28 mouse cellular contexts compared by ENCODE assay signal in genomic region chr4:50106557-50106956, GRCm38 (mm10).
"Had no signal": no experiment of that assay in that cellular context is flagged by ENCODE, and none has a peak within 500 bp of the region (broad histone marks: within the 10 kb centered on the region; RNA-seq: fewer than 3 reads in every experiment).

No protein-coding gene starts in this region.

- DNase-seq: gastrocnemius, adult 2 months; gastrocnemius, postnatal 10 days; gastrocnemius, postnatal 36 days; heart, adult 11 months; heart, adult 2 months; heart, postnatal 14 days; heart, postnatal 36 days; kidney, adult 18-20 months; kidney, adult 8-10 months; kidney, postnatal 14 days; kidney, postnatal 36 days; layer of hippocampus, adult 9-11 months; layer of hippocampus, postnatal 36 days; left cerebral cortex, postnatal 4 days had no signal

- H3K4me1 ChIP-seq: heart, embryonic 13.5 days; heart, embryonic 15.5 days; hindbrain, embryonic 10.5 days; hindbrain, embryonic 12.5 days; intestine, embryonic 15.5 days; limb, embryonic 13.5 days; limb, embryonic 15.5 days; liver, embryonic 12.5 days had no signal

- H3K27ac ChIP-seq: gastrocnemius, adult 2 months; heart, adult 2 months; heart, embryonic 13.5 days; heart, embryonic 15.5 days; hindbrain, embryonic 10.5 days; hindbrain, embryonic 12.5 days; hindbrain, embryonic 14.5 days; intestine, embryonic 15.5 days; kidney, postnatal 0 days; limb, embryonic 13.5 days; limb, embryonic 15.5 days; liver, embryonic 12.5 days had no signal

- H3K36me3 ChIP-seq: heart, embryonic 13.5 days; heart, embryonic 15.5 days; hindbrain, embryonic 10.5 days; hindbrain, embryonic 12.5 days; intestine, embryonic 15.5 days; limb, embryonic 13.5 days; limb, embryonic 15.5 days; liver, embryonic 12.5 days had no signal

- H3K9me3 ChIP-seq: heart, embryonic 13.5 days; heart, embryonic 15.5 days; hindbrain, embryonic 10.5 days; hindbrain, embryonic 12.5 days; intestine, embryonic 15.5 days; limb, embryonic 13.5 days; limb, embryonic 15.5 days; liver, embryonic 12.5 days had no signal

- H3K4me3 ChIP-seq: gastrocnemius, adult 2 months; heart, adult 2 months; heart, embryonic 13.5 days; heart, embryonic 15.5 days; hindbrain, embryonic 10.5 days; hindbrain, embryonic 12.5 days; intestine, embryonic 15.5 days; limb, embryonic 13.5 days; limb, embryonic 15.5 days; liver, embryonic 12.5 days had no signal

- H3K27me3 ChIP-seq: heart, embryonic 13.5 days; heart, embryonic 15.5 days; hindbrain, embryonic 12.5 days; intestine, embryonic 15.5 days; limb, embryonic 13.5 days; limb, embryonic 15.5 days; liver, embryonic 12.5 days had no signal

- H3K4me2 ChIP-seq: heart, embryonic 11.5 days; heart, embryonic 13.5 days; heart, embryonic 15.5 days; hindbrain, embryonic 12.5 days; hindbrain, embryonic 14.5 days; intestine, embryonic 15.5 days; limb, embryonic 13.5 days; limb, embryonic 15.5 days; liver, embryonic 12.5 days had no signal

- ATAC-seq: hindbrain, embryonic 16.5 days; inflammation-experienced regulatory T-cells, adult 6 months; intestine, embryonic 15.5 days; intestine, postnatal 0 days; liver, embryonic 12.5 days had no signal

- H3K9ac ChIP-seq: heart, embryonic 13.5 days; heart, embryonic 15.5 days; hindbrain, embryonic 12.5 days; hindbrain, embryonic 14.5 days; intestine, embryonic 15.5 days; limb, embryonic 13.5 days; limb, embryonic 15.5 days; liver, embryonic 12.5 days had no signal
